Mouse (Mus musculus) spleen, adult 12 weeks (tissue): ENCODE measurements around the gene Olfr763.
"Not testable (repeated sequence)": the region's sequence is repeated elsewhere in the genome, so short reads cannot be mapped to it uniquely, and the experiment has no call there.

Experiments used
- DNase-seq: peaks from one replicate; pipeline ENCODE4 v3.0.0; 2022; ENCODE audit warnings: low spot score

The Olfr763 gene

DNA sequence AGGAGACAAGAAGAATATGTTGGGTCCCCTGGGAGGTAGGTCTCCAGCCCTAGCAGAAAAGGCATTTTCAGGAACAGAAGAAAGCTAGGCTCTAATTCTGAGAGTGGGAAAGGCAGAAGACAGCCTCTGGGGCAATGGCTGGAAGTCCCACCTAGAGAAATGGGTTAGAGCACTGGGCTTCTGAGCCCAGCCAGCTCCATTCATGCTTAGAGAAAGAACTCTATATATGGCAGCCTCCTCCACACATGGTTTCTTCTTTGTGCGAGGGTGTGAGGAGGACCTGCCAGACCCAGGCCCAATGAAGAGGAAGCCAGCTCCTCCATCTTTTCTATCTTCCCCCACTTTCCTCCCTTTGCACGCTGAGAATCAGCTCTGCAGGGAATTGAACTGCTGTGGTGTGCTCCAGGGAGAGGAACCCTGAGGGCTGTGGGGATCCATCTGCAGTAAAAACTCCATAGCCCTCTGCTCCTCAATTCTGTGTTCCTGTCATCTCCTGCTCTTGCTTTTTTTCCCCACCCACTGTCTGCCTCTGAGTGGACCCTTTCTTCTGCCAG, at the start of gene Olfr763:
Olfr763 (plus strand) TSS at position 504 of the 554 bp plus-strand sequence.
- DNase-seq: no peak

DNA sequence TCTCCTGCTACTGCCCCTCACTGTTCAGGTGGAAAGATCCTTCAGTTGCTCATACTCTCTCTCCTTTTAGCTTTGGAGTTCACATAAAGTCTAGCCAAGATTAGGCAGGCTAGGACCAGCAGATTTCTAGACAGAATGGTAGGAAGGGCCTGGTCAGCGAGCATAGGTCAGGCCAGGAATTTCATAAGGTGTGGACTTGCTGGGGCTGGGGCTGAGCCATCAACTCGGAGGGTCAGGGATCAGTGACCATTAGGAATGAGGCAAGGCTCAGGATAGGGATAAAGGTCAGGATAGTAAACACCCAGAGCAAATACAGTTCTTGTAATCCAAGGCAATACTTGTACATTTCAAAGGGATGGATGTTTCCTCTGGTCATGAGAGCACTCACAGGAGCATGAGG, 45.6 kb upstream of the Olfr763 start:
- no peak for DNase-seq

DNA sequence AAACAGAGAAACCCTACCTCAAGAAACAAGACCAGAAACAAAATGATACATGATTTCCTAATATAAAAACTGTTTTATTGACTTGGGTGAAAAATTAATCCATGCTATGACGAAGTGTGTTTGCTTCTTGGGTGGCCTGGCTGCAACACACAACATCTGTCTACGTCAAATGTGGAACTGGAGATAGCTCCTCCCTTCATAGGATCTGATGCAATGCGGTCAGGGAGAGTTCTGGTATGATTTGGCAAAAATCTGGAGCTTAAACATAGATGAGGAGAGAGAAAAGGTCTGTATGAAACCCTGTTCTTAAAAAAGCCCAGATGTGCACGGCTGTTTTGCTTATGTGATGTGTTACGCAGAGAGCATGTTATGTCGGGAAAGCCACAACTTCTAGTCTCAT, 44.7 kb upstream of the Olfr763 start:
- no peak for DNase-seq

DNA sequence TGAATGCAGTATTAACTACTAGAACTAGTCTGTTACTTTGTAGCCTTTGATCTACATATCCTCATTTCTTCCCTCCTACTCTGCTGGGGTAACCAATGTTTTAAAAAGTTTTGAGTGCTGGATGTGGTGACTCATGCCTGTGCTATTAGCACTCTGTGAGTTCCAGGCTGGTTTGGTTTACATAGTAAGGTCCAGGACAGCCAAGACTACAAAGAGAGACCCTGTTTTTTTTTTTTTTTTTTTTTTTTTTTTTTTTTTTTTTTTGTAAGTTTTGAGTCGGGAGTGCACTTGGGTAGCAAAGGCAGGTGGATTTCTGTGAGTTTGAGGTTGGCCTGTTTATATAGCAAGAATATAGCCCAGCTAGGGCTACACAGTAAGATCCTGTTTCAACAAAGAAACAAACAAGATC, 42.2 kb upstream of the Olfr763 start:
- DNase-seq: no peak

DNA sequence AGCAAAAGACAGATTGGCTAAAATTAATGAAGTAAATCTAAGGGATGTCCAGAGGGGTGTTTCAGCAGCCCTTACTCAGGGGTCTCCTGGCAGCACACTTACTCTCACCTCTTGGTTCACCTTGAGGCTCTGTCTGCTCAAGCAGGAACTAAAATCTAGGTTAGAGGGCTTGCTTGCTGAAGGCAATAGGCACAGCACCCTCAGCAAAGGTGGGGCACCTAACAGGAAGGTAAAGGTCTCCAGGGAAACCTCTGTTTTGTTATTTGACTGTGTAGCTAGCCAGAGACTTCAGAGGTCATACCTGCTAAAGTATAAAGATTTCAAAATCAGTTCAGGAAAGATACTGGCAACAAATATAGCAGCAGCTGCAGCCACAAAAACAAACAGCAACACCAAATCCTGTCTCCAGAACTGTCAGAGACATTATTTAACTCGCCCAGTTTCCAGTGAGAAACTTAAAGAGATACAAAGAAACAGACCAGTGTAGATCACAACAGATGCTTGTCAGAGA, 39.8 kb upstream of the Olfr763 start:
- DNase-seq: no peak

DNA sequence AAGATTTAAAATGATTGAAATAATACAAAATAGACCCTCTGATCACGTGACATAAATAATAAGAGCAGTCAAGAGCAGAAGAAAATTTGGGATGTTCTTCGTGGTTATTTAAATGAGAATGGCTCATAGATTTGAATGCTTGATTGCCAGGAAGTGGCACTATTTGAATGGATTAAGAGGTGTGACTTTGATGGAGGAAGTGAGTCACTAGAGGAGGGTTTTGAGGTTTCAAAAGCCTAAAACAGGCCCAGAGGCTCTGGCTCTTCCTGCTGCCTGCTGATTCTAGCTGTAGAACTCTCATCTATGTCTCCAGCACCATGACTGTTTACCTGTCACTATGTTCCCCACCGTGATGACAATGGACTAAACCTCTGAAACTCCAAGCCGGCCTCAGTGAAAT, 37.8 kb upstream of the Olfr763 start:
- DNase-seq: no peak

DNA sequence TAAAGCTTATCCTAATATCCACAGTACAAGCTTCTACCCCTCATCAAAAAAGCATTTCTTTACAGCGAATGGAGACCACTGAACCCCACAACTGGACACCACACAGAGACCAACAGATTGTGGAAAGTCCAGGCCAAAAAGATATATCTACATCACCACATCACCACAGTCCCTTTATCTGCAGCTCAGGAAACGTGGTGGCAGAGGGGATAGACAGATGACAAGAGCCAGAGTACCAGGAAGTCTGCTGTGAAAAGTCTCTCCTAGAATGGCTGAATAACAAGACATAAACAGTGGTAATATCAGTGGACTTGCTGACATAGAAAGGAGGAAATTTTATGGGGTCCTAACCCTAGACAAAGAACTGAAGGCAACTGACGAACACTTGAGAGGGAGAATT, 34.2 kb upstream of the Olfr763 start:
- no peak for DNase-seq

DNA sequence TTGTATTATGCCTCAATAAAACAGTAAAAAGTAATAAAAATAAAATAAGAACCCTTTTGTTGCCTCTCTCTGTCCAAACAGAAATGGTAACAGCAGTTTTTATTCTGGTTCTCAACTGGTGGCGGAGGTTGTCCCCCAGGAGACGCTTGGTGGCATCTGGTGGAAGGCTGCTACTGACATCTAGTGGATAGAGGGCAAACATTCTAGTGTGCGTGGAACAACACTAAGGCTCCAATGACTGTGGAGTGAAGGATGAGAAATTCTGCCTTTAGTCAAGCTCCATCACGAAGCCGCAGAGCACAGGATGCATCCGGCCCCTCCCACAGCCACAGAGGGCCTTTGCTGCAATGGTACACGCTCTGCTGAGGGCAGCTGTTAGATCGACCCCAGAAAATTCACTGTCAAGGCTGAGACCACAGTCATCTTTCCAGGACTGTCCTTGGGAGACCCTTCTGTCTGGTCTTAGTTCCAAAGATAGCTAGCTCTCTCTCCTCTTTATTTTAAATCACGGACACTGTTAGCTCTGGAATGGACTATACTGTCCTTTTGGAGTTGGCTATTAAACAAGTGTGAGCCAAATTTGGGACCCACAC, 33.0 kb upstream of the Olfr763 start:
- DNase-seq: no peak

DNA sequence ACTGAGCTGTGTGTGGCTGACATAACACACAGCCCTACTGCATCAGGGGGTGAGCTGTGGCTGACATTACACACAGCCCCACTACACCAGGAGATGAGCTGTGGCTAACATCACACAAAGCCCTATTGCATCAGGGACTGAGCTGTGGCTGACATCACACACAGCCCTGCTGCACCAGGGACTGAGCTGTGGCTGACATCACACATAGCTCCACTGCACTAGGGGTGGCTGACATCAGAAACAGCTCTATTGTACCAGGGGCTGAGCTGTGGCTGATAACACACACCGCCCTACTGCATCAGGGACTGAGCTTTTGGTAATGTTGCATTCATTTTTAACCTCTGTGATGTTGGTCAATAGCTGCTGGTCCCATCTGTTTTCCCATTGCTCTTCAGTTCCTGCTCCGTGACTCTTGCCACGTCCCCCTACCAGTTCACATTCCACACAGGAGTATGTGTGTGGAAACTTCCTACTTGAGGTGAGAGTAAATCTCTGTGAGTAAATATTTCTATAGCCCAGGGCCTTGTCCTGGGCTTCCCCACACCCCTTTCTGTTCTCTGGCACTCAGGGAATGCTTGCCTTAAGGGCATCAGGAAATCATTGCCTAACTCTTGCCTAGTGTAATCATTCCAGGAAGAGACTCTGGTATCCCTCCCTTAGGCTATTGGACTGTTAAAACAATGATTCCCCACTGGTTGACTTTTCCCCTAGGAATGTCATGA, 29.8 kb upstream of the Olfr763 start:
- DNase-seq: no peak

DNA sequence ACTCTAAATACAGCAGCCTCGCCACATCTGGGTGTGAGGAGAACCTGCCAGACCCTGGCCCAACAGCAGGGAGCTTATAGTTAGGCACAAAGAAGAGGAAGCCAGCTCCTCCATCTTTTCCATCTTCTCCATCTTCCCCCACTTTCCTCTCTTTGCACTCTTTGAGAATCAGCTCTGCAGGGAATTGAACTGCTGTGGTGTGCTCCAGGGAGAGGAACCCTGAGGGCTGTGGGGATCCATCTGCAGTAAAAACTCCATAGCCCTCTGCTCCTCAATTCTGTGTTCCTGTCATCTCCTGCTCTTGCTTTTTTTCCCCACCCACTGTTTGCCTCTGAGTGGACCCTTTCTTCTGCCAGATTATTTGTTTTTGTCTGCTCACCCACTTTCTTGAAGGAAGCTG, 21.5 kb upstream of the Olfr763 start, which contains the start of gene Olfr9:
Olfr9 (plus strand) TSS at position 301 of the 400 bp plus-strand sequence.
- not testable (repeated sequence) for DNase-seq

DNA sequence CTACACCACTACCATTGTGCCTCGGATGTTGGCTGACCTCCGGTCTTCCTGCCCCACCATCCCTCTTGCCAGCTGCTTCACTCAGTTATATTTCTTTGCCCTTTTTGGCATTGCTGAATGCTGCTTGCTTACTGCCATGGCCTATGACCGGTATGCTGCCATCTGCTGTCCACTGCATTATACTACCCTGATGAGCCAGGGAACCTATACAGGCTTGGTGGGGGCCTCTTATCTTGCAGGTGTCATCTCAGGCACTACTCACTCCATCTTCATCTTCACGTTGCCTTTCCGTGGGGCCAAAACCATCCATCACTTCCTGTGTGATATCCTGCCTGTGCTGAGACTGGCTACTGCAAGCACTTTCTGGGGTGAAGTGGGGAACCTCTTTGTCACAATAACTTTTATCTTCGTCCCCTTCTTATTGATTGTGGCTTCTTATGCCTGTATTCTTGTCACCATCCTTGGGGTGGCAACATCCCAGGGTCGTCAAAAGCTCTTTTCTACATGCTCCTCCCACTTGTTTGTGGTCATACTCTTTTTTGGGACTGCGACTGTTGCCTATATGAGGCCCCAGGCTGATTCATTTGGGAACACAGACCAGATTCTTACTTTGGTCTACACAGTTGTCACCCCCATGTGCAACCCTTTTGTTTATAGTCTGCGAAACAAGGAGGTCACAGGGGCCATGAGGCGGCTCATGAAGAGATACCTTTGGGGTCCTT, 20.3 kb upstream of the Olfr763 start:
- DNase-seq: not testable (repeated sequence)

DNA sequence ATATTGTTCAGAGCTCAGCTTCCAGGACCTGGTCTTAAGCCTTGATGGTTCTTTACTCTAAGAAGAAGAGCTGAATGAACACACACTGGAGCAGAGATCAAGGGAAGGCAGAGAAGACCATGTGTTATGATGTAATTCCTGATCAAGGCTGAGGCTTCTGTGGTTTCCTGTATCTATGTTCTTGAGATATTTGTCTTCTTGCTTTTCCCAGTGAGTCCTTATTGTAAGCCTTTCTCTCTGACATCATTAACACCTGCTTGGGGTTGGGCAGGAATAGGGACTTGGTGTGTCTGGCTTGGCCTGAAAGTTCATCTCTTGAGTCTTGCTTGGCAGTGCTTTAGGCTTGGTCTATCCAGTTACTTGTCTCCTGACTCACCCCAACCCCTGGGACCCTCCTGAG, 19.6 kb upstream of the Olfr763 start:
- no peak for DNase-seq

DNA sequence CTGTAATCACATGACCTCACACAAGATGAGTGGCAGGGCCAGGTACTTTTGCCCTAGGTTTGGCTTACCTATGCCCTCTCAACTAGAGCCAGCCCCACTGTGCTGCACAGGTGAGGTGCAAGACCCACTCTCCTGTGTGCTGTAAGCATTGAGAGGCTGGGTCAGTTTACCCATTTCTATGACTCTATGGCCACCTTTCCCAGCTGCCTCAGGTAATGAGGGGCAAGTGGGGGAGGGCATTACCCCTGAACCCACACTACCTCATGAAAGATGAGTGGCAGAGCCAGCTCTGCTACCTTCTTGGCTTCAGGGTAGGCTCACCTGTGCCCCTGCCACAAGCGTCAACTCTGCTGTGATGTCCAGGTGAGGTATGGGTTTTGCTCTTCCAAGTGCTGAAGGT, 14.8 kb upstream of the Olfr763 start:
- no peak for DNase-seq

DNA sequence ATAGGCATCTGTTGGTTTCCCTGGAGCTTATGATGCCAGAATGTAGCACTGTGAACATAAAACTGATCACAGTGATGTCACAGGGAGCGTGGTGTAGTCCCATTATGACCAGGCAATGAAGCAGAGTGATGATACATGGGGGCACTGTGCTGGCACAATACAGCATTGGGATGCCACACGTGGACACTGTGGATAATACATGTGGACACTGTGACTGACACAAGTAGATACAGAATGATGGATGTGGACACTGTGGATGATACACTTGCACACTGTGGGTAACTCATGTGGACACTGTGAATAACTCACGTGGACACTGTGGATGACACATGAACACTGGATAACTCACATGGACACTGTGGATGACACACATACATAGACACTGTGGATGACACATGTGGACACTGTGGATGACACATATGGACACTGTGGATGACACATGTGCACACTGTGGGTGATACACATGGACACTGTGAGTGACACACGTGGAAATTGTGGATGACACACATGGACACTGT, 14.0 kb upstream of the Olfr763 start:
- DNase-seq: no peak

DNA sequence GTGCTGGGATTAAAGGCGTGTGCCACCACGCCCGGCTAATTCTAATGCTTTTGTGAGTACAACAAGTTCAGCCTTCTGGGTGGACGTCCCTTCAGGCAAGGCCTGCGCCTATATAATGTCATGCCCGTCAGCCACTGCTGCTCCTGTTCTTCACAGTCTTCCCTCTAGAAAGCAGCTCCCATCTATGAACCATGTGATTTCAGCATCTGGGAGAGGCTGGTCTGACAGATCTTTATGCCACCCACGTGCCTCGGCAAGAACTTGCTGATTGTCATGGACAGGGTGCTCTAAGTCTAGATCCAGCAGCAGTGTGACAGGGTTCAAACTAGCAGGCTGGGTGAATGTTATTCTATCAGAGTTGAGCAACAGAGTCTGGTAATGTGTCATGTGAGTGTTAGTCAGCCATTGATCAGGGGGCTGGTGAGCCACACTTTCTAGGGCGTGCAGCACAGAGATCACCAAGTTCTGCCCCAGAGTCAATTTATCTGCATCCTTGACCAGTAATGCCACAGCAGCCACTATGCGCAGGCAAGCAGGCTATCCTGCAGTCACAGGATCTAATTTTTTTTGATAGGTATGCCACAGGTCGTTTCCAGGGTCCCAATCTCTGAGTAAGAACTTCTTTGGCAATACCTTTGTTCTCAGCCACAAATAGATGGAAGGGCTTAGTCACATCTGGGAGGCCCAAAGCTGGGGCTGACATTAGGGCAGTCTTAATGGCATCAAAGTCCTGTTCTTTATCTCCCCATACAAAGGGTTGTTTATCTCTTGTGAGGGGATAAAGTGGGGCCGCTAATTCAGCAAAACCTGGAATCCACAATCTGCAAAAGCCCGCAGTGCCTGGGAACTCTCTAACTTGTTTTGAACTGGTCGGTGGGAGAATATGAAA, 6.3 kb upstream of the Olfr763 start:
- DNase-seq: no peak

DNA sequence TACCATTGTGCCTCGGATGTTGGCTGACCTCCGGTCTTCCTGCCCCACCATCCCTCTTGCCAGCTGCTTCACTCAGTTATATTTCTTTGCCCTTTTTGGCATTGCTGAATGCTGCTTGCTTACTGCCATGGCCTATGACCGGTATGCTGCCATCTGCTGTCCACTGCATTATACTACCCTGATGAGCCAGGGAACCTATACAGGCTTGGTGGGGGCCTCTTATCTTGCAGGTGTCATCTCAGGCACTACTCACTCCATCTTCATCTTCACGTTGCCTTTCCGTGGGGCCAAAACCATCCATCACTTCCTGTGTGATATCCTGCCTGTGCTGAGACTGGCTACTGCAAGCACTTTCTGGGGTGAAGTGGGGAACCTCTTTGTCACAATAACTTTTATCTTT, 920 bp downstream of the Olfr763 start:
- not testable (repeated sequence) for DNase-seq

DNA sequence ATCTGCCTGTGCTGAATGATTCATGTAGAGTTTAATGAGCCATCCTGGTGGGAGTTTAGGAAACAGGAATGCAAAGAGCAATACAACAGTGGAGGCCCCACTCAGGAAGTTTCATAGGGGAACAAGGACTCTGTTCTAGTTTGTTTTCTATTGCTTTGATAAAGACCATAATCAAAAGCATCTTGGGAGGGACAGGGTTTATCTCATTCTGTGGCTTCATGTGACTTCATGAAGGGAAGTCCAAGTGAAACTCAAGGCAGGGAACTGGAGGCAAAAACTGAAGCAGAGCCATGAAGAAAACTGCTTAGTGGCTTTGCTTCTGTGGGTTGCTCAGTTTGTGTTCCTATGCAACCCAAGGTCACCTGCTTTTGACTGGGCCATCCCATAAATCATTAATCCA, 3.9 kb downstream of the Olfr763 start:
- no peak for DNase-seq

DNA sequence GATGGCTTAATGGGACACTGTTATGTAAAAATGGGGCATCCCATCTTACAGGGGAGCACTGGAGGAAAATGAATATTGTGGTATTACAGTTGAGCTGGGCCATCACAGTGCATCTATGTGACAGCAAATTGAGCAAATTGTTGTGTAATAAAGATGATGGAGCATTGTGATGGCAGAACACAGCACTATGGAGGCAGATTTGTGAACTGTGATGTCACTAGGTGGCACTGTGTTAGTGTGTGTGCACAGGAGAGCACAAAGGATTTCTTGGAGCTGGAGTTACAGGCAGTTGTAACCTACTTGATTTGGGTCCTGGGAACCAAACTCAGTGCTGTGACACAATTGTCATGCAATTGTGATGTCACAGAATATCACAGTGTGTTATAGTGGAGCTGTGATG, 12.7 kb downstream of the Olfr763 start:
- no peak for DNase-seq

DNA sequence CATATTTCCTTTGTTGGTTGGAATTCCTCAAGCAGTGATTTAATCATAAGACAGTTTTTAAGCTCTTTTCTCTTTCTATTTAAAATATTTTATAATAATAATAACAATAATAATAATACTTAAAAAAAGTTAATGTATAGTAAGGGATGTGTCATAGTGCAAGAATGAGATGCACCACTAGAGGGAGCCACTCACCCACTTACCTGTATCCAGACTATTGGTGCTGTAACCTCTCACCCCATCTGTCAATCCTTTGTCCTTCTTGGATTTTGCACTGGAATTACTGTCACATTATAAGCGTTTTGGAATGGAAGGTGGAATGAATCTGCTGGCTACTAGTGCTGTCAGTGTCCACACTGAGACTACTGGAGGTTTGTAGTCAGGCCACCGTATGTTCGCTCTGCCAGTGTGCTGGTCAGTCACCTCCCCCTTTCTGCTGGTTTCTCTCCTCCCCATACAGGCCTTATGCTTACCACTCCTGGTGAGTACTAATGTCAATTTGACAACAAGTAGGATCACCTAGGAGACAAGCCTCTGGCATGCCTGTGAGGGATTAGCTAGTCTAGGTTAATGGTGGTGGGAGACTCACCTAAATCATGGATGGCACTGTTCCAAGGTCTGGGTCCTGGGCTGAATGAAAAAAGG, 15.5 kb downstream of the Olfr763 start:
- DNase-seq: no peak

DNA sequence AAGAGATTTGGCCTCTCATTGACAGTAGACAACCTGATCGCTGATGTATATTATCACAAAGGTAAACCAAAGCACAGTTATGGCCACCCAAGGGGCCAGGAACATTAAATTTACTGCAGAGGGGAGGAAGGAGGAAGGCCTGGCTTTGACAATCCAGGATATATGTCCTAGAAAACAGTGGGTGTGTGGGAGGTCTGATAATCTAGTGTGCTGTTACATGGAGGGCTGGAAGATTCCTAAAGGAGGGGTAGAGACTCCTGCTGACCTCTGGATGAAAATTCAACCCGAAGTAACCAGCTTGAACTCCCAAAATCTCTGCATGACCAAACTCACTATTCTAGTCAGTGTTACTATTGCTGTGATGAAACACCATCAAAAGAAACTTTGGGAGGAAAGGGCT, 17.8 kb downstream of the Olfr763 start:
- no peak for DNase-seq

DNA sequence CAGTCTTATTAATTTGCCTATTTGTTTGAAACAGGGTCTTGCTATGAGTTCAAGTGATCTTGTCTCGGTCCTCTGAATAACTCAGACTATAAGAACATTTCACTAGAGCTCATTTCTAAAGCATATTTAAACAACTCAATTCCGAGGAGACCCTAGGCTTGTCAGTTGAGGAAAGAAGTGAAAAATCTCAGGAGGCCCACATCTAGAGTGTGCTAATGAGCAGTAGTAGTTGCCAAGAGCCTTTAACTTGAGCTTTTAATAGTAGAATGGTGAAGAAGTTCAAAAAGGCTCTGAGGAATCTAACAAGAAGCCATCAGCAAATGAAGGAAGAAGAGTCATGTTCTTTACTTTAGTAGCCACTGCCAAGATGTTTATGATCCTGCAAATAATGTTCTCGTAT, 29.2 kb downstream of the Olfr763 start, which contains the start of gene Olfr764-ps1:
Olfr764-ps1 (minus strand) TSS at position 101 of the 400 bp plus-strand sequence.
- DNase-seq: no peak
